Mouse (Mus musculus): ENCODE measurements at regions not wholly inside any gene's neighbourhood (a gene's known extent, or its start where the extent isn't known, plus 50 kb on each side); places are given as distances from the start of the nearest gene placed in this dataset.
A peak's percentile ranks its signal among the peaks of the same experiment; 100 is the strongest.

DNA sequence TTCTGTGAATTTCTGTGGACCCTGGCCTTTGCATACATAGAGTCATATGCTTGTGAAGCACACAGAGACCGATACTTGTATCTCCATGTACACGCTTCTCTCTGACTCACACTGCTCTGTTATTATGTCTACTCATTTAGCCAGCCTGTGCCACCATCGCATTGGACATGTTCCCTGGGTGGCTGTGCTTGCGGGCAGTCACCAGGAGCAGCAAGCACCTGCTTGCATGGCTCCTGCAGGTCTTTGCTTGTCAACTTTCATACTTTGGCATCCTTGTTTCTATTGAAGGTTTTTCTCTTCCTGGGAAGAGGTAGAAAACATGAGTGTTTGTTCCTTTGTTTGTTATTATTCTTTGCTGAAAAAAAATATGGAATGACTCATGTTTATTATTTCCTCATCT, 136.1 kb upstream of the Ahr start:
- H3K36me3 ChIP-seq (ENCODE audit: insufficient read depth): no peaks in the 10 kb centered on the region
- no peak overlapping the region for H3K4me3 ChIP-seq (ENCODE audit: low read depth, low read length)
- no peak overlapping the region for H3K27ac ChIP-seq (ENCODE audit: low read depth)
- ATAC-seq (ENCODE audit: insufficient read depth) (no peak), DNase-seq (no peak)
- no peaks in the 10 kb centered on the region for H3K9me3 ChIP-seq (ENCODE audit: low read depth, low read length)
- H3K4me2 ChIP-seq: no peak overlapping the region
- no peaks in the 10 kb centered on the region for H3K4me1 ChIP-seq (ENCODE audit: insufficient read depth)
- H3K9ac ChIP-seq: no peak overlapping the region
- no peaks in the 10 kb centered on the region for H3K27me3 ChIP-seq (ENCODE audit: insufficient read depth, low read length)
- no peak for TF ChIP-seq CTCF (IDR thresholded peaks at IDR 0.05; ENCODE audit: low read depth)
- 90% methylated on average over 4 of the region's 4 CpGs for WGBS

DNA sequence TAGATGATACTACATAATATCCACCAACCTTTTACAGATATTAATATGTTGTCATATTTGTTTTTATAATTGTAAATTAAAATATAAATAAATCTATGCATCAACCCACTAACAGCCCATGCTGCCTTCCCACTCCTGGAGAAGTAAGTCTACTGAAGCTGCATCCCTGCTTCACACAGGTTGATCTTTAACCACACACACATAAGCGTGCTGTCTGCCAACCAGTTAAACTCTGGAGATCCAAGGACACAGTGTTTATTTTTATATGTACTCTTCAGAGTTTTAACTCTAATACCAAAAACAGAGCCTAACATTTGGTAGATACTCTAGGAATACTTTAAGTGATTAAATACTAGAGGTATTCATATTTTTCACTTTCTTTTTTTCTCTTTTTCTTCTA, 133.9 kb upstream of the Ahr start:
- WGBS: 52% methylated on average over 1 of the region's 1 CpGs
- no peaks in the 10 kb centered on the region for H3K27me3 ChIP-seq (ENCODE audit: insufficient read depth, low read length)
- H3K36me3 ChIP-seq (ENCODE audit: insufficient read depth): no peaks in the 10 kb centered on the region
- no peak overlapping the region for H3K4me2 ChIP-seq
- no peak for DNase-seq
- ATAC-seq (ENCODE audit: insufficient read depth): no peak
- H3K4me1 ChIP-seq (ENCODE audit: insufficient read depth): no peaks in the 10 kb centered on the region
- no peak for TF ChIP-seq CTCF (IDR thresholded peaks at IDR 0.05; ENCODE audit: low read depth)
- no peak overlapping the region for H3K9ac ChIP-seq
- H3K4me3 ChIP-seq (ENCODE audit: low read depth, low read length): no peak overlapping the region
- H3K9me3 ChIP-seq (ENCODE audit: low read depth, low read length): no peaks in the 10 kb centered on the region
- no peak overlapping the region for H3K27ac ChIP-seq (ENCODE audit: low read depth)

DNA sequence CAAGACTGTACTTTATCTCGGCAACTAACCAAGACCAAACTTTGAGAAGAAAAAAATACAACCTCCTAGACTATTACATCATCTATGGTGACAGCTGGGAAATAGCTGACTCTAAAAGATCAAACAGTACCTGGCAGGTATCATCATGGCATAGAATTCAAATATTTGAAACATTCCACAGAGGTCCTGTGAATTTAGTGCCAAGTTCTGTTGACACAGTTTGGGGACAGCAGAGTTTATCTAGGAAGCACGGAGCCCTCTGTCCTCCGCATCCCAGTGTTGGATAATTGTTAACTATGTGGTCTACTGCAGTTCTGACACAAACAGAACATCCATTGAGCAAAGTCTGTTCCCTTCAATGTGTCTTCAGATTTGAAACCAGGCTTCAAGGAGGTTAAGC, 132.9 kb upstream of the Ahr start:
- DNase-seq (no peak), ATAC-seq (ENCODE audit: insufficient read depth) (no peak)
- Histone ChIP-seq H3K36me3 (ENCODE audit: insufficient read depth) (no peaks in the 10 kb centered on the region), H3K4me3 (ENCODE audit: low read depth, low read length) (no peak overlapping the region), H3K9me3 (ENCODE audit: low read depth, low read length) (no peaks in the 10 kb centered on the region), H3K9ac (no peak overlapping the region), H3K27me3 (ENCODE audit: insufficient read depth, low read length) (no peaks in the 10 kb centered on the region), H3K4me1 (ENCODE audit: insufficient read depth) (no peaks in the 10 kb centered on the region), H3K4me2 (no peak overlapping the region), H3K27ac (ENCODE audit: low read depth) (no peak overlapping the region)
- no peak for TF ChIP-seq CTCF (IDR thresholded peaks at IDR 0.05; ENCODE audit: low read depth)
- WGBS: 64% methylated on average over 3 of the region's 3 CpGs

DNA sequence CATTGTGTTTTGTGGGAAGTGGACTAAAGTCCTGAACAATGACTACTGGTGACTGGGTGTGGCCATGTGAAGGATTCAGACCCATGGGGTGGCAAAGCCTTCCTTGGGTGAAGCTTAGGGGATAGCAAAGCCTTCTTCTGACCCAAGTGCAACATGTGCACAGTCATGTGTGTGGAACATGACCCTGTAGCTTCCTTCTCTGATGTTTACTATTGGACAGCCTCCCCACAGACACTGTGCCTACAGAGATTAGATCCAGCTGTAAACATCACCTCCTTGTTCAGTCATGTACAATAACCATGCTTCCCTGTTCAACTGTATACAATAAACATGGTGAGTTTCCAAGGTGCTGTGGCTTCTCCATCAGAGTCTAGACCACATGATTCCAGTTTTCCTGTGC, 132.4 kb upstream of the Ahr start:
- Histone ChIP-seq H3K36me3 (ENCODE audit: insufficient read depth) (no peaks in the 10 kb centered on the region), H3K27me3 (ENCODE audit: insufficient read depth, low read length) (no peaks in the 10 kb centered on the region), H3K4me3 (ENCODE audit: low read depth, low read length) (no peak overlapping the region), H3K4me2 (no peak overlapping the region), H3K4me1 (ENCODE audit: insufficient read depth) (no peaks in the 10 kb centered on the region), H3K9me3 (ENCODE audit: low read depth, low read length) (no peaks in the 10 kb centered on the region), H3K9ac (no peak overlapping the region), H3K27ac (ENCODE audit: low read depth) (no peak overlapping the region)
- ATAC-seq (ENCODE audit: insufficient read depth): no peak
- no peak for DNase-seq
- TF ChIP-seq CTCF (IDR thresholded peaks at IDR 0.05; ENCODE audit: low read depth): no peak

DNA sequence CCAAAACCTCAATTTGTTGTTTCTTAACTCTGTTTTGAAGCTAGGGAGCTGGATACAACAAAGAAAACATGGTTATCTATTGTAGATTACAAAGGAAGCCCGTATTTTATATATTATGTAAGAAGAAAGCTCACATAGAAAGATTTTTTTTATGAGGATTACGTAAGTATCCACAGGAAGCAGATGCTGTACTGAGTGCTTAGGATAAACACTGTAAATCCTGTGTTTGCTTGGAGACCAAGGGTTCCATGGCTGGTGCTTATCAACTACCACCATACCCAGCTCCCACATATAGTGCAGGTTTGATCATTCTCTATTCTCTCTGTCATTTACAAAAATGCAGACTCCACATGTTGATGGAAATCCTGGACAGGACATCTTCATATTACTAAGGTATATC, 131.2 kb upstream of the Ahr start:
- peak; percentile 15 for DNase-seq
- Histone ChIP-seq H3K4me3 (ENCODE audit: low read depth, low read length) (no peak overlapping the region), H3K4me2 (no peak overlapping the region), H3K9me3 (ENCODE audit: low read depth, low read length) (no peaks in the 10 kb centered on the region), H3K4me1 (ENCODE audit: insufficient read depth) (no peaks in the 10 kb centered on the region), H3K27ac (ENCODE audit: low read depth) (no peak overlapping the region), H3K9ac (no peak overlapping the region), H3K36me3 (ENCODE audit: insufficient read depth) (no peaks in the 10 kb centered on the region), H3K27me3 (ENCODE audit: insufficient read depth, low read length) (no peaks in the 10 kb centered on the region)
- 68% methylated on average over 2 of the region's 2 CpGs for WGBS
- no peak for ATAC-seq (ENCODE audit: insufficient read depth)
- TF ChIP-seq CTCF (IDR thresholded peaks at IDR 0.05; ENCODE audit: low read depth): no peak

DNA sequence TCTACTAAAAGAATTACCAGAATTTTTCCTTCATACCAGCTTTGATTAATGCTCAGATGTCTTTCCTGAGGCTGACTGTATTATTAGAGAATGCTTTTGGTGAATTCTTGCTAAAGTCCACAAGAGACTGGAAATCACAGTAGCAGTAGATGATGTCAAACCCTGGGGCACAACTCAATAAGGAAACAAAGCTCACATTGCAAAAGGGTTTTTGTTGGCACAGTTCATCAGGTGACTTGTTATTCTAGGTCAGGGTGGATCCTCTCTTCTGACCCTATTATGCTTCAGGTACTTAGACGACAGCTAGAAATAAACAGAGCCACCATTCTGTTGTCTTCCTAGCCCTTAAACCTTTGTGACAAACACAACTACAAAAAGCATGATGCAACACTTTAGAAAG, 128.2 kb upstream of the Ahr start:
- DNase-seq (no peak), ATAC-seq (ENCODE audit: insufficient read depth) (no peak)
- Histone ChIP-seq H3K27me3 (ENCODE audit: insufficient read depth, low read length) (no peaks in the 10 kb centered on the region), H3K36me3 (ENCODE audit: insufficient read depth) (no peaks in the 10 kb centered on the region), H3K27ac (ENCODE audit: low read depth) (no peak overlapping the region), H3K9ac (no peak overlapping the region), H3K9me3 (ENCODE audit: low read depth, low read length) (no peaks in the 10 kb centered on the region), H3K4me2 (no peak overlapping the region), H3K4me3 (ENCODE audit: low read depth, low read length) (no peak overlapping the region), H3K4me1 (ENCODE audit: insufficient read depth) (no peaks in the 10 kb centered on the region)
- TF ChIP-seq CTCF (IDR thresholded peaks at IDR 0.05; ENCODE audit: low read depth): no peak
- WGBS: 83% methylated on average over 1 of the region's 1 CpGs

DNA sequence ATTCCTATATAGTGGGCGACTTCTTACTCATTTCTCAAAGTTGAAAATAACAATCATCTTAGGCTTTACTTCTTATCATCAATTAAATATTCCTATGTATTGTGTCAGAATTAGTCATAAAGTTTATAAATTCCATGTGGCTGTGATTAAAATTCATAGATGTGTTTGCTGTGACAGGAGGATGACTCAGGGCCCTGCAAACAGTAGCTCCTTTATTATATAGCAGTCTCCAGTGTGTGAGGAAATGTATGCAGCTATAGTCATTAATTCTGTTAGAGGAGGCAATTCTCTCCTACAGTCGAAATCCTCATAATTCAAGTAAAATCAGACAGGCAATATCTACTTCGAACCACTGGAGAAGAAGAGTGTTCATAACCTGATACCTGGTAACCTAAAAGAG, 121.7 kb upstream of the Ahr start:
- ATAC-seq (ENCODE audit: insufficient read depth) (no peak), DNase-seq (no peak)
- H3K9me3 ChIP-seq (ENCODE audit: low read depth, low read length): no peaks in the 10 kb centered on the region
- no peak overlapping the region for H3K27ac ChIP-seq (ENCODE audit: low read depth)
- H3K27me3 ChIP-seq (ENCODE audit: insufficient read depth, low read length): no peaks in the 10 kb centered on the region
- H3K9ac ChIP-seq: no peak overlapping the region
- H3K4me1 ChIP-seq (ENCODE audit: insufficient read depth): no peaks in the 10 kb centered on the region
- H3K4me3 ChIP-seq (ENCODE audit: low read depth, low read length): no peak overlapping the region
- TF ChIP-seq CTCF (IDR thresholded peaks at IDR 0.05; ENCODE audit: low read depth): no peak
- no peaks in the 10 kb centered on the region for H3K36me3 ChIP-seq (ENCODE audit: insufficient read depth)
- WGBS: 76% methylated on average over 3 of the region's 3 CpGs
- H3K4me2 ChIP-seq: no peak overlapping the region

DNA sequence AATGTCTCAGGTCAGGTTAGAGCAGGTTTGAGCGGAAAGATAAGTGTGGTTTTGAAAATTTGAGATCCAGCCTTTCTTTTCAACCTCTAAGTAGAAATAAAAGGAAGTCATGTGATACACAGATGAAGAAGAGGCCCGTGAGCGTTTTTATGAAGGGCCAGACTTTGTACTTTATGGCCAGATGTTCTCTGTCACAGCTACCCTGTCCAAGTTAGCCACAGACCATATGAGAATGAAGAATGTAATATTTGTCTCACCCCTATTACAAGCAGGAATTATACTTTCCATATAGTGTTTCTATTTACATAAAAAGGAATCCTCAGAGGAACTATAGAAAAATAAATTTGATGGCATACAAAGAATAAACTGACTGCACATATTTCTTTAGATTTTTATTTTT, 114.9 kb upstream of the Ahr start:
- Histone ChIP-seq H3K4me2 (no peak overlapping the region), H3K36me3 (ENCODE audit: insufficient read depth) (no peaks in the 10 kb centered on the region), H3K9me3 (ENCODE audit: low read depth, low read length) (no peaks in the 10 kb centered on the region), H3K9ac (no peak overlapping the region), H3K4me1 (ENCODE audit: insufficient read depth) (no peaks in the 10 kb centered on the region), H3K27ac (ENCODE audit: low read depth) (no peak overlapping the region), H3K27me3 (ENCODE audit: insufficient read depth, low read length) (no peaks in the 10 kb centered on the region), H3K4me3 (ENCODE audit: low read depth, low read length) (no peak overlapping the region)
- 49% methylated on average over 3 of the region's 3 CpGs for WGBS
- TF ChIP-seq CTCF (IDR thresholded peaks at IDR 0.05; ENCODE audit: low read depth): no peak
- DNase-seq (peak; percentile 76), ATAC-seq (ENCODE audit: insufficient read depth) (peak; percentile 78; the same call in 1 of the 2 replicates)

All from lung, embryonic 14.5 days (tissue).